Mouse (Mus musculus) ovary, postnatal 36 days (tissue): Measurements from ENCODE around the gene Mpz.

Source experiments
- DNase-seq: peaks from one replicate; pipeline ENCODE4 v3.0.0; 2022; ENCODE audit warnings: low spot score, mixed read lengths

Mpz gene

GRCm38 (mm10) chr1:171149974-171150760 lies at the start of gene Mpz, which contains the start of gene Sdhc:
Mpz (plus strand) TSS chr1:171150711.
Sdhc (minus strand) TSS chr1:171150603.
- peak; percentile 95 for DNase-seq

- DNase-seq: no peak
Measured at GRCm38 (mm10) chr1:171101033-171101432, 49.5 kb upstream of the Mpz start.

DNA sequence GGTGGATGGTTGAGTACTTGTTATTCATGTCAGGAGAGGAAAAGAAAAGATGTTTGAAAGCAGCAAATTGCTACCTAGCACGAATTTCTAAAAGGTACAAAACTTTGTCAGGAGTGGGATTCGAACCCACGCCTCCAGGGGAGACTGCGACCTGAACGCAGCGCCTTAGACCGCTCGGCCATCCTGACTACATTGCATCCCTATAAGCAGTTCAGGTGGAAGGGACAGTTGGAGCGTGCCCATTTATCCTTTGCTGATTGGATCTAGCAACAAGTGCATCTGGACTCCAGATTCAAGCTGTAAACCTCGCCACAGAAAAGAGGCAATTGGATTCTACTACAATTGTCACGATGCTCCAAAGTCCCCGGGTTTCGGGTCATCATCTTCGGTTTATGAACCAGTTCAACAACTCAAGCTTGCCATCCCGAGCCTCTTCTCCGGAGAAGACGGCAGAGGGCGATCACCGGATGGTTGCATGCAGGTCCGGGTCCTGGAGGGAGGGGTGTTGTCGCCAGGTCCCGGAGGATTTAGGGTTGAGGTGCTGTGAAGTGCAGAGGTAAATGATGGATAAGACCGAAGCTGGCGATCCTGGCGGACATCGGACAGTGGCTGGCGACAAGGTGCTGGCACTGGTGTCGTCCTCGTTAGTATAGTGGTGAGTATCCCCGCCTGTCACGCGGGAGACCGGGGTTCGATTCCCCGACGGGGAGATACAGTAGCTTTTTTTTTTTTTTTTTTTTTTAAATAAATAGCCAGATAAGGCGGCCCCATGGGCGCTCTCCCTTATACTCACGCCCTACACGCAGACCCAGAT lies 48.6 kb upstream of the Mpz start:
- peak; percentile 84 for DNase-seq

DNA sequence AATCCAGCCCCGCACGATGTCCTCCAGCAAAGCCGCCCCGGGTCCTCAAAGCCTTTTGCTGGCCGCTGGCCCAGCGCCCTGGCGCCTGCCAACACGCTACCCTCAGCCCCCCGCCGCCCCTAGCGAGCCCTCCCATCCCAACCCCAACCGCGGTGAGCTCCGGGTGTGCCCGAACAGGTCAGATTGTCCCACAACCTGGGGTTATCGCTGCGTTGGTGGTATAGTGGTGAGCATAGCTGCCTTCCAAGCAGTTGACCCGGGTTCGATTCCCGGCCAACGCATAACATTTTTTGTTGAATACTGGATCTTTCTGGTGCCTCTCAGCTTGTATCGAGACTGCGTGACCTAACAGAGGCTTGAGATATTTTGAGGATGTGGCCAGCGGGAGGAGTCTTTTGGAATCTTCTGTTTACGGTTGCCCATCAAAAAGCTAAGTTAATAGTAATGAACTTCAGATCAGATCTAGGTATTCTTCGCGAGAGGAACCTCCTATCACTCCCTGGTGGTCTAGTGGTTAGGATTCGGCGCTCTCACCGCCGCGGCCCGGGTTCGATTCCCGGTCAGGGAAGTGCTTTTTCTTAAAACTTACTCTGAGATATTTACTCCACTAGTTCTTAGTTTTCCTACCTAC lies 47.8 kb upstream of the Mpz start:
- peak; percentile 79 for DNase-seq

- DNase-seq: no peak
Measured at GRCm38 (mm10) chr1:171103179-171103840, 47.2 kb upstream of the Mpz start.

GRCm38 (mm10) chr1:171105226-171105625 lies 45.3 kb upstream of the Mpz start:
- DNase-seq: peak; percentile 37

- no peak for DNase-seq
Measured at GRCm38 (mm10) chr1:171109620-171110019, 40.9 kb upstream of the Mpz start.

GRCm38 (mm10) chr1:171110659-171111019 lies 39.9 kb upstream of the Mpz start:
- DNase-seq: no peak

DNA sequence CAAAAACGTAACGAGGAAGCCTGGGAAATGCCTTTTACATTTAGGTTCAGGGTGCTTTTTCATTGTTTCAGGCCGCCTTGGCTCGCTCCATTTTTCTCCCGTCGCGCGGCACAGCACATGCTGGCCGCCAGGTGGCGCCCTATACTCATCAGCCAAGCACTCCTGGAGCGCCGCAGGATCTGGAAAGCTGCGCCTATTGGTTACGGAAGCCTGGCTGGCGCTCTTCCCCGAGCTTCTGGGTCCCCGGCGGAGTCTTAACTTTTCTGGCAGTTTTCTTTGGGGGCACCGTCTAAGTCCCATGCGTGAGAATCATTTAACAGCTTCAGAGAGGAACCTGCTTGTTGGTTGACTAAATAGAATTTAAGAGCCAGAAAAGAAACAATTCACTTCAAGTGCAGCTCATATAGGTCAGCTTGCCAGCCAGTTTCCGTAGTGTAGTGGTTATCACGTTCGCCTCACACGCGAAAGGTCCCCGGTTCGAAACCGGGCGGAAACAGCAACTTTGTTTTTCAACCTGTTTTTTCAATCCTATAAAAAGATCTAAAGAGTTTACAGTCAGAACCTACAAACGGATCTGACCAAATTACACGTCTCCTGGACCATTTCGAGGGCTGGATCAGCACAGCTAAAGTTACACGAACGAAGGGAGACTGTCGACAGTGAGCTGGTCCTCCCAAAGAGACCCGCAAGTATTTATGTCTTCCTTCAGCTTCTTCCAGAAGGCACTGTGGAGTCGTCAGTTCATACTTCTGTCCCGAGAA lies 39.3 kb upstream of the Mpz start:
- DNase-seq: peak; percentile 92

DNA sequence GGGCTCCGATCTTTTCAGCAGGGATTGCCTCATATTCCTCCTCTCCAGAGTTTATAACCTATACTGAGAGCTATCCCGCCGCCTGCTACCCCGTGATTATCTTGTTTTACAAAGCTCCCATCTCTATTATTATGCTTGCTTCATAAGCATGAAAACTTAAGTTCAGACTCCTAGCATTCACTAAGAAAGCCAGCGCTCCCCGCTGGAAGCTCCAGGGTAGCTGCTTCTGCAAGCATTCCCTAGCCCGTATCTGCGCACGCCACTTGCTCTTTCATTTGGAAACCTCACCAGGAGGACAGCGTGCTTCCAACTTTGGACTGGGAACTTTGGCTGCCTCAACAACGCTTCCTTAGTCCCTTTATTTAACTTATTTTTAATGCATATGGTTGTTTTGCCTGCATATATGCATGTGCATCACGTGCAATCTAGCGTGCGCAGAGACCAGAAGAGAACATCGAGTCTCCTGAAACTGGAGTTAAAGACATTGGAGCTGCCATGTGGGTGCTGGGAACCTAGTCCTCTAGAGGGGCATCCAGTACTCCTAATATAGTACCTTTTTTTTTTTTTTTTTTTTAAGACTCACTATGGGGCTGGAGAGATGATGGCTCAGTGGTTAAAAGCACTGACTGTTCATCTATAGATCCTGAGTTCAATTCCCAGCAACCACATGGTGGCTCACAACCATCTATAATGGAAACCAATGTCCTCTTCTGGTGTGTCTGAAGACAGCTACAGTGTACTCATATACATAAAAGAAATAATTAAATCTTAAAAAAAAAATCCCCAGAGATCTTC lies 38.5 kb upstream of the Mpz start:
- DNase-seq: peak; percentile 62

- no peak for DNase-seq
Measured at GRCm38 (mm10) chr1:171112986-171113385, 37.5 kb upstream of the Mpz start.

DNA sequence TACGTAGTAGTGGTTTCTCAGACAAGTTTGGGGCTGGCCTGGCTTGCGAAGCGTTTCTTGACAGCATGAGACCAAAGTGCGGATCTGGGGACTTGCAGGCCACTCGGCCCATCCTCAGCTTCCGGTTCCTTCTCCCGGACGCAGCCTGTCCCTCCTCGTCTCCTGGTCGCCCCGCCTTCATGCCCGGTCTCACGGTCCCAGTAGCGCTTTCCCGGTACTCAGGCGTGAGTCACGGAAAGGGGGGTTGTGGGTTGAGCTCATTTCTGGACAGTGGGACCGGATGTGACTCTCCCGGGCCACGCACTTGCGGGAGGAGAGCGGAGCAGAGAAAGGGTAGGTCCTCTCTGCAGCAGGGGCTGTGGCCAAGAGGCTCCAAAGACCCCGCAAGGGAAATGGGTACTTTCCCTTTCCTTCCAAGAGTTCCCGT lies 36.6 kb upstream of the Mpz start, which contains the start of gene Cfap126:
Cfap126 (plus strand) TSS at position 46 of the 427 bp plus-strand sequence.
- DNase-seq: peak; percentile 82

DNA sequence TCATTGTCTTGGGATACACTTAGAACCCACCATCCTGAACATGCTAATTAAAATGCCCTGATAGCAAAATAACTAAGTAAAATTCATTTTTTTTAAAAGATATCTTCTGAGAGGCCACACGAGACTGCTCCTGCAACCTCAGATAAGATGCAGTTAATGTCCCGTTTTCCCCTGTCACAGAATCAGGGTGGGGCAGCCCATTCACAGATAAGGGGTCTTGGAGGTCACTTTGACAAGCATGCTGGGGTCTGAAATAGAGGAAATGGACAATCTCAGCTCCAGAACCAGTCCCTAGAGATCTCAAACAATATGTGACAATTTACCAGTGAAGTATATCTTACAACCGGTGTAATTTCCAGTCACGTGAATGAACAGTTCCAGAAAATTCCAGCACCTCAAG lies 34.2 kb upstream of the Mpz start:
- DNase-seq: no peak

- no peak for DNase-seq
Measured at GRCm38 (mm10) chr1:171118269-171118684, 32.2 kb upstream of the Mpz start.

DNA sequence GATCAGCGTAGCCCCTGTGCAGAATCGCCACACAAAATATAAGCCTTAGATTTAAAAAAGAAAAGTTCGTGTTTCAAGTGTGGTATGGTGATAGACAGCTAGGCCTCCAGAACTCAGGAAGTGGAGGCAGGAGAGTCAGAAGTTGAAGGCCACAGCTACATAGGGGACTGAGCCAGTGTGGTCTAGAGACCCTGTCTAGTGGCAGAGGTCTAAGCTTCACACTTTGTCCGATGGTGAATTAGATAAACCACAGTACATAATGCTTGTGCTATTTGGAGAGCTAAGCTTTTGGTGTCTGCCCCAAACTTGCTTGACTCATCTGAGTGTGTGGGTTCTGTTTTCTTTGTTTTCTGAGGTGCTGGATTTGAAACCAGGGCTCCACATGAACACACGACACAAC lies 31.5 kb upstream of the Mpz start:
- DNase-seq: no peak

- no peak for DNase-seq
Measured at GRCm38 (mm10) chr1:171119405-171119804, 31.1 kb upstream of the Mpz start.

- DNase-seq: no peak
Measured at GRCm38 (mm10) chr1:171120893-171121292, 29.6 kb upstream of the Mpz start.

GRCm38 (mm10) chr1:171121839-171122238 lies 28.7 kb upstream of the Mpz start:
- DNase-seq: no peak

DNA sequence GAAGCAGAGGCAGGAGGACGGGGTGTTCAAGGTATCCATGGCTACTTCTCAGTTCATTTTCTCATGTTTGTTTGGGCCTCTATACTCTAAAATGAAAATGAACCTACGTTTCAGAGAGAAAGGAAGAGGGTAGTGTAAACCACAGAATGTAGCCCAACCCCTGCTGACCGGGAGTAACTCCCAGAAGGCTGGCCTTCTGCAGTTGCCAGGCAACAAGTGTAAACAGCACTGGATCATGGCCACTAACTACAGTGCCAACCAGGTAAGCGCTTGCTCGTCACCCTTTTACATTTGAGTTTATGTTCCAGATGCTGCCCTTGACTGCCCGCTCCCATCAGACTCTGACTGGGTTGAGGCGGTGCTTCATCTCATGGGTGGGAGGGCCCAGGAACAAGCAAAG lies 27.6 kb upstream of the Mpz start:
- DNase-seq: peak; percentile 24

- no peak for DNase-seq
Measured at GRCm38 (mm10) chr1:171124398-171124797, 26.1 kb upstream of the Mpz start.
